Mouse (Mus musculus): ENCODE data around the gene Prkd3. TPM values are rescaled to one million over a fixed set of nuclear protein-coding genes. Genes with fewer than 3 reads are reported as not detected.

Gene Prkd3
- polyA plus RNA-seq, 1 experiment, result 17.5 TPM

GRCm38 (mm10) chr17:79043705-79044104 is 23.1 kb upstream of the Prkd3 start:
- Histone ChIP-seq H3K4me1 (ENCODE audit: control insufficient read depth, insufficient read depth, low read length) (0 out of 2 replicates have a peak, but pooled peaks cover 2% of the 10 kb centered on the region), H3K4me3 (ENCODE audit: insufficient read depth, low read length) (no peak overlapping the region), H3K27ac (ENCODE audit: insufficient read depth, low read depth, low read length) (no peak overlapping the region)
- TF ChIP-seq POLR2A (IDR thresholded peaks at IDR 0.05; ENCODE audit: borderline replicate concordance, low read depth, low read length) (no peak), CTCF (IDR thresholded peaks at IDR 0.05; ENCODE audit: low read depth, low read length) (no peak)

- Histone ChIP-seq H3K4me1 (ENCODE audit: control insufficient read depth, insufficient read depth, low read length) (0 out of 2 replicates have a peak, but pooled peaks cover 2% of the 10 kb centered on the region), H3K27ac (ENCODE audit: insufficient read depth, low read depth, low read length) (no peak overlapping the region), H3K4me3 (ENCODE audit: insufficient read depth, low read length) (no peak overlapping the region)
- no peak for TF ChIP-seq POLR2A (IDR thresholded peaks at IDR 0.05; ENCODE audit: borderline replicate concordance, low read depth, low read length)
- no peak for TF ChIP-seq CTCF (IDR thresholded peaks at IDR 0.05; ENCODE audit: low read depth, low read length)
Observed at GRCm38 (mm10) chr17:79039660-79040059, 19.0 kb upstream of the Prkd3 start.

- peaks cover 11% of the 10 kb centered on the region for H3K4me1 ChIP-seq (ENCODE audit: control insufficient read depth, insufficient read depth, low read length)
- TF ChIP-seq CTCF (IDR thresholded peaks at IDR 0.05; ENCODE audit: low read depth, low read length), result no peak
- TF ChIP-seq POLR2A (IDR thresholded peaks at IDR 0.05; ENCODE audit: borderline replicate concordance, low read depth, low read length), result no peak
- H3K4me3 ChIP-seq (ENCODE audit: insufficient read depth, low read length), result no peak overlapping the region
- H3K27ac ChIP-seq (ENCODE audit: insufficient read depth, low read depth, low read length), result no peak overlapping the region
Observed at GRCm38 (mm10) chr17:79032782-79033181, 12.2 kb upstream of the Prkd3 start.

- no peak for TF ChIP-seq CTCF (IDR thresholded peaks at IDR 0.05; ENCODE audit: low read depth, low read length)
- no peak for TF ChIP-seq POLR2A (IDR thresholded peaks at IDR 0.05; ENCODE audit: borderline replicate concordance, low read depth, low read length)
- peaks cover 11% of the 10 kb centered on the region for H3K4me1 ChIP-seq (ENCODE audit: control insufficient read depth, insufficient read depth, low read length)
- H3K4me3 ChIP-seq (ENCODE audit: insufficient read depth, low read length), result no peak overlapping the region
- H3K27ac ChIP-seq (ENCODE audit: insufficient read depth, low read depth, low read length), result no peak overlapping the region
Observed at GRCm38 (mm10) chr17:79031569-79031968, 11.0 kb upstream of the Prkd3 start.

- H3K4me3 ChIP-seq (ENCODE audit: insufficient read depth, low read length), result no peak overlapping the region
- no peak for TF ChIP-seq CTCF (IDR thresholded peaks at IDR 0.05; ENCODE audit: low read depth, low read length)
- no peak for TF ChIP-seq POLR2A (IDR thresholded peaks at IDR 0.05; ENCODE audit: borderline replicate concordance, low read depth, low read length)
- peaks cover 11% of the 10 kb centered on the region for H3K4me1 ChIP-seq (ENCODE audit: control insufficient read depth, insufficient read depth, low read length)
- H3K27ac ChIP-seq (ENCODE audit: insufficient read depth, low read depth, low read length), result no peak overlapping the region
Observed at GRCm38 (mm10) chr17:79029226-79029625, 8.6 kb upstream of the Prkd3 start.

- H3K4me1 ChIP-seq (ENCODE audit: control insufficient read depth, insufficient read depth, low read length), result peaks cover 7% of the 10 kb centered on the region; the same call in 1 of the 2 replicates
- no peak overlapping the region for H3K4me3 ChIP-seq (ENCODE audit: insufficient read depth, low read length)
- H3K27ac ChIP-seq (ENCODE audit: insufficient read depth, low read depth, low read length), result no peak overlapping the region
- no peak for TF ChIP-seq POLR2A (IDR thresholded peaks at IDR 0.05; ENCODE audit: borderline replicate concordance, low read depth, low read length)
- no peak for TF ChIP-seq CTCF (IDR thresholded peaks at IDR 0.05; ENCODE audit: low read depth, low read length)
Observed at GRCm38 (mm10) chr17:79024544-79024943, 3.9 kb upstream of the Prkd3 start.

GRCm38 (mm10) chr17:79022746-79023145 is 2.1 kb upstream of the Prkd3 start:
- no peak for TF ChIP-seq POLR2A (IDR thresholded peaks at IDR 0.05; ENCODE audit: borderline replicate concordance, low read depth, low read length)
- no peak for TF ChIP-seq CTCF (IDR thresholded peaks at IDR 0.05; ENCODE audit: low read depth, low read length)

GRCm38 (mm10) chr17:79020984-79021335 is 344 bp upstream of the Prkd3 start:
- no peak overlapping the region for H3K27ac ChIP-seq (ENCODE audit: insufficient read depth, low read depth, low read length)
- peaks cover 12% of the 10 kb centered on the region for H3K4me1 ChIP-seq (ENCODE audit: control insufficient read depth, insufficient read depth, low read length)
- peak overlapping the region; percentile 72 for H3K4me3 ChIP-seq (ENCODE audit: insufficient read depth, low read length)
- TF ChIP-seq POLR2A (IDR thresholded peaks at IDR 0.05; ENCODE audit: borderline replicate concordance, low read depth, low read length) (no peak), CTCF (IDR thresholded peaks at IDR 0.05; ENCODE audit: low read depth, low read length) (no peak)

More at GRCm38 (mm10) chr17:79022746-79023145, 2.1 kb upstream of the Prkd3 start:
- H3K27ac ChIP-seq (ENCODE audit: insufficient read depth, low read depth, low read length), result no peak overlapping the region
- H3K4me1 ChIP-seq (ENCODE audit: control insufficient read depth, insufficient read depth, low read length), result peaks cover 7% of the 10 kb centered on the region; the same call in 1 of the 2 replicates
- H3K4me3 ChIP-seq (ENCODE audit: insufficient read depth, low read length), result no peak overlapping the region

- H3K4me1 ChIP-seq (ENCODE audit: control insufficient read depth, insufficient read depth, low read length), result peaks cover 16% of the 10 kb centered on the region
- no peak for TF ChIP-seq POLR2A (IDR thresholded peaks at IDR 0.05; ENCODE audit: borderline replicate concordance, low read depth, low read length)
- no peak for TF ChIP-seq CTCF (IDR thresholded peaks at IDR 0.05; ENCODE audit: low read depth, low read length)
- peak overlapping the region; percentile 25; the same call in 1 of the 2 replicates for H3K27ac ChIP-seq (ENCODE audit: insufficient read depth, low read depth, low read length)
- H3K4me3 ChIP-seq (ENCODE audit: insufficient read depth, low read length), result peak overlapping the region; percentile 89
Observed at GRCm38 (mm10) chr17:79019726-79020207, 849 bp downstream of the Prkd3 start.

GRCm38 (mm10) chr17:79018422-79018821 is 2.2 kb downstream of the Prkd3 start:
- TF ChIP-seq POLR2A (IDR thresholded peaks at IDR 0.05; ENCODE audit: borderline replicate concordance, low read depth, low read length) (no peak), CTCF (IDR thresholded peaks at IDR 0.05; ENCODE audit: low read depth, low read length) (no peak)
- Histone ChIP-seq H3K4me3 (ENCODE audit: insufficient read depth, low read length) (no peak overlapping the region), H3K4me1 (ENCODE audit: control insufficient read depth, insufficient read depth, low read length) (peaks cover 16% of the 10 kb centered on the region), H3K27ac (ENCODE audit: insufficient read depth, low read depth, low read length) (no peak overlapping the region)
